In the genomic region with DNA sequence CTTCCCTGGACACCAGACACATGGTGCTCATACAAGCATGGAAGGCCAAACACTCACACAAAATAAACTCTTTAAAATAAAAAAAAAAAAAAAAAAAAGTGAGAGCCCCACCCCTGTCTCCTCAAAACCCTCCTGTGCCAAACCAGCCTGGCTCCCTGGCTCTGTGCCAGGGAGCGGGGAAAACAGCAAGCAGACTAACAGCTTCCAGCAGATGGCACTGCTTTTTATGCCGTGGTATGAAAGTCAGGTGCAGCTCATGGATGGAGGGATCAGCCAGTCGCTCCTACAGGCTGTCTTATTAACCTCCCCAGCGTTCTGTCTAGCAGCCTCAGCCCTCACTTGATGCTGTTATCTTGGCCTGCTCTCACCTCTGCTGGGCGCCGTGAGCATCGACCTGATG, we compare ENCODE assay signal across 8 mouse cellular contexts. TPM values are rescaled to one million over a fixed set of nuclear protein-coding genes. Genes with fewer than 3 reads are reported as not detected.
DNase-seq lines count a peak whose midpoint lies in the region; ATAC-seq and TF ChIP-seq lines count a peak whose summit lies in the region.

No protein-coding gene starts in this region.

- ATAC-seq in intestine, postnatal 0 days: no peak
- no peak for ATAC-seq in intestine, embryonic 16.5 days

- no peak overlapping the region for H3K4me2 ChIP-seq in intestine, postnatal 0 days (replicated peaks; ENCODE audit: low read depth)
- no peak overlapping the region for H3K4me2 ChIP-seq in intestine, embryonic 16.5 days (ENCODE audit: low read depth, low read length)

- in situ Hi-C loops in ES-E14 (cut with MboI; ENCODE audit: low sequenced_read_pairs in 2 of 2, unreplicated experiment in 2 of 2): no loop called here

- WGBS in intestine, postnatal 0 days: 49% methylated on average over 7 of the region's 7 CpGs
- WGBS in intestine, embryonic 16.5 days: 68% methylated on average over 7 of the region's 7 CpGs
- WGBS in hindbrain, embryonic 10.5 days: 87% methylated on average over 7 of the region's 7 CpGs

- no peaks in the 10 kb centered on the region for H3K27me3 ChIP-seq in intestine, postnatal 0 days (replicated peaks; ENCODE audit: control insufficient read depth, insufficient read depth, low read length)
- no peaks in the 10 kb centered on the region for H3K27me3 ChIP-seq in intestine, embryonic 16.5 days (replicated peaks; ENCODE audit: control insufficient read depth, insufficient read depth, low read length)
- no peaks in the 10 kb centered on the region for H3K27me3 ChIP-seq in hindbrain, embryonic 10.5 days (ENCODE audit: insufficient read depth, poor library complexity, severe bottlenecking)

- peaks cover 51% of the 10 kb centered on the region for H3K36me3 ChIP-seq in intestine, postnatal 0 days (ENCODE audit: control insufficient read depth, insufficient read depth)
- peaks cover 20% of the 10 kb centered on the region; the same call in 1 of the 2 replicates for H3K36me3 ChIP-seq in intestine, embryonic 16.5 days (ENCODE audit: control insufficient read depth, insufficient read depth, low read length)
- peaks cover 41% of the 10 kb centered on the region for H3K36me3 ChIP-seq in ES-E14 (ENCODE audit: control insufficient read depth, insufficient read depth, low read length, poor library complexity, severe bottlenecking)
- peaks cover 68% of the 10 kb centered on the region for H3K36me3 ChIP-seq in hindbrain, embryonic 10.5 days

- H3K9me3 ChIP-seq in intestine, postnatal 0 days (ENCODE audit: control insufficient read depth): no peaks in the 10 kb centered on the region
- no peaks in the 10 kb centered on the region for H3K9me3 ChIP-seq in intestine, embryonic 16.5 days (ENCODE audit: control insufficient read depth, low read length)
- H3K9me3 ChIP-seq in ES-E14 (ENCODE audit: control insufficient read depth, insufficient read depth, low read depth, low read length): no peaks in the 10 kb centered on the region
- no peaks in the 10 kb centered on the region for H3K9me3 ChIP-seq in hindbrain, embryonic 10.5 days

- no peaks in the 10 kb centered on the region; the same call in 1 of the 2 replicates for H3K4me1 ChIP-seq in intestine, postnatal 0 days (replicated peaks; ENCODE audit: control insufficient read depth, insufficient read depth, low read length)
- peaks cover 5% of the 10 kb centered on the region for H3K4me1 ChIP-seq in intestine, embryonic 16.5 days (ENCODE audit: control insufficient read depth, insufficient read depth, low read length)
- peaks cover 0 to 12% of the 10 kb centered on the region in 2 experiments; a peak in 1 of 4 replicates for H3K4me1 ChIP-seq in ES-E14 (ENCODE audit: control insufficient read depth in 2 of 2, insufficient read depth in 2 of 2, low read length in 2 of 2, poor library complexity in 1 of 2)
- H3K4me1 ChIP-seq in hindbrain, embryonic 10.5 days (replicated peaks): peaks cover 34% of the 10 kb centered on the region

- peak; percentile 70 for TF ChIP-seq CTCF in intestine, postnatal 0 days (IDR thresholded peaks at IDR 0.05; ENCODE audit: low read depth)
- peak; percentile 67 for TF ChIP-seq CTCF in layer of hippocampus, adult 2 months (conservative IDR thresholded peaks at IDR 0.05)

- H3K9ac ChIP-seq in intestine, postnatal 0 days (ENCODE audit: low read depth, low read length): no peak overlapping the region
- no peak overlapping the region for H3K9ac ChIP-seq in intestine, embryonic 16.5 days (ENCODE audit: low read depth, low read length)
- no peak overlapping the region for H3K9ac ChIP-seq in ES-E14 (ENCODE audit: insufficient read depth, low read depth, low read length, poor library complexity, severe bottlenecking)

- no peak for DNase-seq in ES-E14 (ENCODE audit: low read depth, low spot score)
- peak; percentile 53 to 64 for DNase-seq in adrenal gland, postnatal 36 days
- peak; percentile 63 to 67 for DNase-seq in layer of hippocampus, adult 2 months (ENCODE audit: low spot score in 2 of 2)
- DNase-seq in skeletal muscle tissue, adult 2 months (ENCODE audit: low read depth, low spot score): peak; percentile 50
- no peak for DNase-seq in c-Kit-positive CD71-positive TER-119-positive erythroid progenitor cells, embryonic 14.5 days (ENCODE audit: low spot score)
- no peak for DNase-seq in hindbrain, embryonic 10.5 days (ENCODE audit: low spot score)

- H3K4me3 ChIP-seq in intestine, postnatal 0 days (ENCODE audit: low read depth, low read length): no peak overlapping the region
- no peak overlapping the region for H3K4me3 ChIP-seq in intestine, embryonic 16.5 days (ENCODE audit: low read length)
- H3K4me3 ChIP-seq in ES-E14 (ENCODE audit: insufficient read depth in 1 of 2, low read depth in 1 of 2, low read length in 2 of 2, poor library complexity in 1 of 2, severe bottlenecking in 1 of 2): no peak overlapping the region
- no peak overlapping the region for H3K4me3 ChIP-seq in layer of hippocampus, adult 2 months
- H3K4me3 ChIP-seq in hindbrain, embryonic 10.5 days: no peak overlapping the region

- H3K27ac ChIP-seq in intestine, postnatal 0 days (ENCODE audit: low read depth, low read length): no peak overlapping the region
- no peak overlapping the region for H3K27ac ChIP-seq in intestine, embryonic 16.5 days (ENCODE audit: low read length)
- H3K27ac ChIP-seq in ES-E14 (ENCODE audit: insufficient read depth, low read depth, low read length, poor library complexity, severe bottlenecking): no peak overlapping the region
- H3K27ac ChIP-seq in layer of hippocampus, adult 2 months: peak overlapping the region; percentile 57
- no peak overlapping the region for H3K27ac ChIP-seq in hindbrain, embryonic 10.5 days

TF ChIP-seq in ES-E14, 5 proteins besides CTCF, POLR2A, EP300 and RAD21:
- no peak for TF ChIP-seq MAFK (IDR thresholded peaks at IDR 0.05; ENCODE audit: insufficient read depth, low read depth, low read length)
- TF ChIP-seq CHD2 (IDR thresholded peaks at IDR 0.05; ENCODE audit: low read depth, low read length): no peak
- no peak for TF ChIP-seq HCFC1 (IDR thresholded peaks at IDR 0.05; ENCODE audit: borderline replicate concordance, insufficient read depth, low read length)
- 0 out of 2 replicates have a peak, but pooled peaks have one; percentile 20 for TF ChIP-seq ZNF384 (IDR thresholded peaks at IDR 0.05; ENCODE audit: low read depth, low read length)
- TF ChIP-seq ZC3H11A (IDR thresholded peaks at IDR 0.05; ENCODE audit: borderline replicate concordance, low read depth, low read length): no peak

RNA-seq across cellular contexts. Expression of a gene that starts 4.2 kb away (rescaled TPM):
- polyA plus RNA-seq in intestine, postnatal 0 days (2015; fragmentation: Nextera tagmentation; extraction: Ambion mirVana): 32.1 and 32.7 TPM in 2 replicates
- polyA plus RNA-seq in intestine, embryonic 16.5 days (2015; fragmentation: Nextera tagmentation; extraction: Ambion mirVana): 69.4 and 75.4 TPM in 2 replicates
- 103 and 114 TPM in 2 replicates for total RNA-seq in ES-E14 (2012; rRNA removed)
- 100 to 1,000 TPM; 108 to 127 TPM for total RNA-seq in adrenal gland, postnatal 36 days (2021)
- total RNA-seq in layer of hippocampus, adult 2 months (2021): 100 to 1,000 TPM; 144 to 151 TPM
- polyA plus RNA-seq in hindbrain, embryonic 10.5 days (2016; fragmentation: Nextera tagmentation; extraction: Ambion mirVana): 85.3 and 85.4 TPM in 2 replicates

RNA-seq across cellular contexts. Expression of a gene that starts 29.1 kb away (rescaled TPM):
- 58.5 and 65.6 TPM in 2 replicates for polyA plus RNA-seq in intestine, postnatal 0 days (2015; fragmentation: Nextera tagmentation; extraction: Ambion mirVana)
- polyA plus RNA-seq in intestine, embryonic 16.5 days (2015; fragmentation: Nextera tagmentation; extraction: Ambion mirVana): 59.5 and 71.0 TPM in 2 replicates
- 16.3 and 16.4 TPM in 2 replicates for total RNA-seq in ES-E14 (2012; rRNA removed)
- total RNA-seq in adrenal gland, postnatal 36 days (2021): 10 to 100 TPM; 42.6 to 59.9 TPM
- 10 to 100 TPM in 1 of 2 experiments, 1 to 10 TPM in 1; 7.1 to 11.8 TPM for total RNA-seq in layer of hippocampus, adult 2 months (2021)
- polyA plus RNA-seq in hindbrain, embryonic 10.5 days (2016; fragmentation: Nextera tagmentation; extraction: Ambion mirVana): 57.1 and 58.9 TPM in 2 replicates

RNA-seq across cellular contexts. Expression of a gene that starts 30.8 kb away (rescaled TPM):
- 49.8 and 51.6 TPM in 2 replicates for polyA plus RNA-seq in intestine, postnatal 0 days (2015; fragmentation: Nextera tagmentation; extraction: Ambion mirVana)
- 104 and 106 TPM in 2 replicates for polyA plus RNA-seq in intestine, embryonic 16.5 days (2015; fragmentation: Nextera tagmentation; extraction: Ambion mirVana)
- 104 and 165 TPM in 2 replicates for total RNA-seq in ES-E14 (2012; rRNA removed)
- total RNA-seq in adrenal gland, postnatal 36 days (2021): 100 to 1,000 TPM; 106 to 108 TPM
- 10 to 100 TPM; 90.5 to 91.5 TPM for total RNA-seq in layer of hippocampus, adult 2 months (2021)
- 180 and 190 TPM in 2 replicates for polyA plus RNA-seq in hindbrain, embryonic 10.5 days (2016; fragmentation: Nextera tagmentation; extraction: Ambion mirVana)

RNA-seq across cellular contexts. Expression of a gene that starts 54.0 kb away (rescaled TPM):
- 117 and 126 TPM in 2 replicates for polyA plus RNA-seq in intestine, postnatal 0 days (2015; fragmentation: Nextera tagmentation; extraction: Ambion mirVana)
- polyA plus RNA-seq in intestine, embryonic 16.5 days (2015; fragmentation: Nextera tagmentation; extraction: Ambion mirVana): 283 and 299 TPM in 2 replicates
- total RNA-seq in ES-E14 (2012; rRNA removed): 81.5 and 94.2 TPM in 2 replicates
- total RNA-seq in adrenal gland, postnatal 36 days (2021): 100 to 1,000 TPM; 319 to 365 TPM
- total RNA-seq in layer of hippocampus, adult 2 months (2021): 10 to 100 TPM; 63.7 to 65.6 TPM
- 240 and 270 TPM in 2 replicates for polyA plus RNA-seq in hindbrain, embryonic 10.5 days (2016; fragmentation: Nextera tagmentation; extraction: Ambion mirVana)

Comparison
In these comparisons a context has a peak if more than half of its experiments do, and no peak if none do; other contexts are left out.
1. DNase-seq: peak in adrenal gland, postnatal 36 days (2 of 2), layer of hippocampus, adult 2 months (2 of 2) and skeletal muscle tissue, adult 2 months (single experiment); none in ES-E14 (single experiment), c-Kit-positive CD71-positive TER-119-positive erythroid progenitor cells, embryonic 14.5 days (single experiment) and hindbrain, embryonic 10.5 days (single experiment).